Comparison of ENCODE assay signal across 20 mouse cellular contexts in the genomic region with DNA sequence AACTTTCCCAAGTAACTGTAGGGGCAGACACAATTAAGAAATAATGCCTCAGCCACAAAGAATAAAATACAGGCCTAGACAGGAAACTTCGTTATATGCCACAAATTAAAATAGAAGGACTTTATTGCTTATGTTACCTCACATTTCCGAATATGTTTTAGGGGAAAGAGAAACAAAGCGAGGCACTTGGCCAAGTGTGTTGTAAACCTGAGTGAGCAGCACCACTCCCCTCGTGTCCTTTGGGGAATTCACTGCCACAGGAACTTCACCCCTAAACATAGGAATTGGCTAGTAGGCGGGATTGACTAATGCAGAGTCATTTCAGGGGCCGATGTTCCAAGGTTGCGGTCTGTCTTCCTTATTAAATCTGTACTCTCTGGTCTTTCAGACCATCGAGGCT.
DNase-seq lines count a peak whose midpoint lies in the region; ATAC-seq and TF ChIP-seq lines count a peak whose summit lies in the region.
"Had no signal": no experiment of that assay in that cellular context is flagged by ENCODE, and none has a peak within 500 bp of the region (broad histone marks: within the 10 kb centered on the region; RNA-seq: fewer than 3 reads in every experiment).

No protein-coding gene starts in this region.

- H3K4me1 ChIP-seq in heart, embryonic 10.5 days = peaks cover 7% of the 10 kb centered on the region
- H3K4me1 ChIP-seq in lung, adult 2 months (ENCODE audit: control insufficient read depth, insufficient read depth, low read length) = peaks cover 10% of the 10 kb centered on the region
- peaks cover 11% of the 10 kb centered on the region for H3K4me1 ChIP-seq in forebrain, embryonic 15.5 days
- H3K4me1 ChIP-seq: hindbrain, embryonic 15.5 days; liver, embryonic 15.5 days had no signal

- WGBS in heart, embryonic 10.5 days = 85% methylated on average over 8 of the region's 8 CpGs
- WGBS in lung, adult 2 months = 36% methylated on average over 8 of the region's 8 CpGs
- WGBS in forebrain, embryonic 15.5 days = 62% methylated on average over 8 of the region's 8 CpGs

- H3K36me3 ChIP-seq in heart, embryonic 10.5 days = no peaks in the 10 kb centered on the region
- H3K36me3 ChIP-seq in forebrain, embryonic 15.5 days = no peaks in the 10 kb centered on the region
- H3K36me3 ChIP-seq: heart, embryonic 15.5 days; hindbrain, embryonic 15.5 days; limb, embryonic 13.5 days; liver, embryonic 15.5 days had no signal

- DNase-seq in heart, adult 11 months = peak; percentile 90
- DNase-seq in heart, embryonic 10.5 days (ENCODE audit: low spot score) = no peak
- DNase-seq in lung, adult 18-20 months = peak; percentile 46 to 59
- no peak for DNase-seq in lung, adult 2 months
- peak; percentile 45 for DNase-seq in lung, postnatal 10 days
- no peak for DNase-seq in thymus, postnatal 4 days
- DNase-seq: adrenal gland, postnatal 25 days; cerebellum, adult 18-20 months; cerebellum, postnatal 36 days; forebrain, postnatal 0 days; gastrocnemius, postnatal 25 days had no signal

- no peak for TF ChIP-seq CTCF in lung, adult 2 months (IDR thresholded peaks at IDR 0.05; ENCODE audit: insufficient read depth, low read length)

- TF ChIP-seq POLR2A in lung, adult 2 months (IDR thresholded peaks at IDR 0.05; ENCODE audit: borderline replicate concordance, extremely low read depth, low read depth, low read length) = no peak

- H3K9ac ChIP-seq in forebrain, embryonic 15.5 days (replicated peaks) = no peak overlapping the region
- H3K9ac ChIP-seq: forebrain, postnatal 0 days; heart, embryonic 15.5 days; hindbrain, embryonic 15.5 days; limb, embryonic 13.5 days; liver, embryonic 15.5 days had no signal

- no peak for ATAC-seq in forebrain, embryonic 15.5 days (replicated peaks)
- ATAC-seq: forebrain, postnatal 0 days; intestine, embryonic 16.5 days; midbrain, embryonic 16.5 days had no signal

- no peaks in the 10 kb centered on the region for H3K9me3 ChIP-seq in heart, embryonic 10.5 days
- H3K9me3 ChIP-seq in forebrain, embryonic 15.5 days = no peaks in the 10 kb centered on the region
- H3K9me3 ChIP-seq: heart, embryonic 15.5 days; hindbrain, embryonic 15.5 days; limb, embryonic 13.5 days; liver, embryonic 15.5 days; megakaryocyte, embryonic 14.5 days had no signal

- no peak overlapping the region for H3K27ac ChIP-seq in heart, embryonic 10.5 days
- H3K27ac ChIP-seq in forebrain, embryonic 15.5 days (replicated peaks) = no peak overlapping the region
- H3K27ac ChIP-seq: heart, embryonic 15.5 days; hindbrain, embryonic 15.5 days; limb, embryonic 13.5 days; liver, embryonic 15.5 days had no signal

- no peaks in the 10 kb centered on the region for H3K27me3 ChIP-seq in heart, embryonic 10.5 days (ENCODE audit: insufficient read depth, poor library complexity, severe bottlenecking)
- no peaks in the 10 kb centered on the region for H3K27me3 ChIP-seq in forebrain, embryonic 15.5 days
- H3K27me3 ChIP-seq: heart, embryonic 15.5 days; hindbrain, embryonic 15.5 days; limb, embryonic 13.5 days; liver, embryonic 15.5 days; megakaryocyte, embryonic 14.5 days had no signal

- no peak overlapping the region for H3K4me3 ChIP-seq in heart, embryonic 10.5 days
- no peak overlapping the region for H3K4me3 ChIP-seq in lung, adult 2 months (replicated peaks; ENCODE audit: extremely low read depth, low read depth, low read length)
- no peak overlapping the region for H3K4me3 ChIP-seq in forebrain, embryonic 15.5 days
- H3K4me3 ChIP-seq: erythroblast, embryonic 14.5 days; heart, embryonic 15.5 days; hindbrain, embryonic 15.5 days; limb, embryonic 13.5 days; liver, embryonic 15.5 days; megakaryocyte, embryonic 14.5 days had no signal

- no peak overlapping the region for H3K4me2 ChIP-seq in forebrain, embryonic 15.5 days (replicated peaks)
- H3K4me2 ChIP-seq: heart, embryonic 15.5 days; hindbrain, embryonic 15.5 days; limb, embryonic 13.5 days; liver, embryonic 15.5 days had no signal

Comparison
In these comparisons a context has a peak if more than half of its experiments do, and no peak if none do; other contexts are left out.
1. DNase-seq: peak in heart, adult 11 months (single experiment), lung, adult 18-20 months (2 of 2) and lung, postnatal 10 days (single experiment); none in heart, embryonic 10.5 days (single experiment), lung, adult 2 months (single experiment) and thymus, postnatal 4 days (single experiment).